Comparison of ENCODE assay signal across 8 mouse cellular contexts in genomic region chr15:99055511-99055961, GRCm38 (mm10). TPM values are rescaled to one million over a fixed set of nuclear protein-coding genes. Genes with fewer than 3 reads are reported as not detected.
DNase-seq lines count a peak whose midpoint lies in the region; ATAC-seq and TF ChIP-seq lines count a peak whose summit lies in the region.
"Had no signal": no experiment of that assay in that cellular context is flagged by ENCODE, and none has a peak within 500 bp of the region (broad histone marks: within the 10 kb centered on the region; RNA-seq: fewer than 3 reads in every experiment).

No protein-coding gene starts in this region.

- H3K27ac ChIP-seq in lung, embryonic 16.5 days (ENCODE audit: low read length), result no peak overlapping the region
- H3K27ac ChIP-seq in heart, embryonic 12.5 days (ENCODE audit: poor library complexity, severe bottlenecking), result no peak overlapping the region
- 0 out of 2 replicates have a peak overlapping the region, but pooled peaks have one; percentile 30 for H3K27ac ChIP-seq in limb, embryonic 10.5 days
- H3K27ac ChIP-seq in neural tube, embryonic 13.5 days (replicated peaks), result peak overlapping the region; percentile 67

- peak overlapping the region; percentile 46 for H3K4me3 ChIP-seq in lung, embryonic 16.5 days (ENCODE audit: low read length)
- H3K4me3 ChIP-seq in lung, adult 2 months (replicated peaks; ENCODE audit: extremely low read depth, low read depth, low read length), result no peak overlapping the region
- peak overlapping the region; percentile 42 for H3K4me3 ChIP-seq in heart, embryonic 12.5 days
- H3K4me3 ChIP-seq in limb, embryonic 10.5 days, result peak overlapping the region; percentile 49
- H3K4me3 ChIP-seq in neural tube, embryonic 13.5 days, result peak overlapping the region; percentile 39

- TF ChIP-seq CTCF in lung, adult 2 months (IDR thresholded peaks at IDR 0.05; ENCODE audit: insufficient read depth, low read length), result no peak

- H3K9ac ChIP-seq in lung, embryonic 16.5 days (ENCODE audit: low read length), result peak overlapping the region; percentile 45
- H3K9ac ChIP-seq in heart, embryonic 12.5 days, result peak overlapping the region; percentile 34
- peak overlapping the region; percentile 66 for H3K9ac ChIP-seq in neural tube, embryonic 13.5 days

- ATAC-seq in lung, embryonic 16.5 days (ENCODE audit: low read depth), result peak; percentile 37; the same call in 1 of the 2 replicates
- peak; percentile 54; the same call in 1 of the 2 replicates for ATAC-seq in heart, embryonic 12.5 days (ENCODE audit: insufficient number of reproducible peaks, low FRiP score)
- 0 out of 2 replicates have a peak, but pooled peaks have one; percentile 11 for ATAC-seq in neural tube, embryonic 13.5 days (ENCODE audit: low read depth)

- DNase-seq in lung, adult 2 months, result no peak
- peak; percentile 65 for DNase-seq in embryo, embryonic 11 days
- peak; percentile 65 for DNase-seq in limb, embryonic 10.5 days (ENCODE audit: low spot score)
- no peak for DNase-seq in thymus, postnatal 14 days

- H3K4me2 ChIP-seq in lung, embryonic 16.5 days (ENCODE audit: low read depth, low read length), result peak overlapping the region; percentile 72
- peak overlapping the region; percentile 73 for H3K4me2 ChIP-seq in heart, embryonic 12.5 days
- peak overlapping the region; percentile 60 for H3K4me2 ChIP-seq in neural tube, embryonic 13.5 days

- peaks cover 62% of the 10 kb centered on the region for H3K27me3 ChIP-seq in lung, embryonic 16.5 days (ENCODE audit: control insufficient read depth, insufficient read depth, low read depth, low read length)
- peaks cover 91% of the 10 kb centered on the region for H3K27me3 ChIP-seq in heart, embryonic 12.5 days (replicated peaks)
- H3K27me3 ChIP-seq in limb, embryonic 10.5 days (ENCODE audit: low read depth, poor library complexity, severe bottlenecking), result peaks cover 99% of the 10 kb centered on the region
- H3K27me3 ChIP-seq in neural tube, embryonic 13.5 days, result peaks cover 91% of the 10 kb centered on the region

- no peaks in the 10 kb centered on the region for H3K9me3 ChIP-seq in lung, embryonic 16.5 days (ENCODE audit: control insufficient read depth, low read length)
- H3K9me3 ChIP-seq in heart, embryonic 12.5 days (replicated peaks), result peaks cover 3% of the 10 kb centered on the region; the same call in 1 of the 2 replicates
- no peaks in the 10 kb centered on the region for H3K9me3 ChIP-seq in limb, embryonic 10.5 days (replicated peaks)
- H3K9me3 ChIP-seq in neural tube, embryonic 13.5 days, result no peaks in the 10 kb centered on the region

- H3K4me1 ChIP-seq in lung, embryonic 16.5 days (replicated peaks; ENCODE audit: control insufficient read depth, insufficient read depth, low read length), result peaks cover 11% of the 10 kb centered on the region
- peaks cover 12% of the 10 kb centered on the region; the same call in 1 of the 2 replicates for H3K4me1 ChIP-seq in lung, adult 2 months (ENCODE audit: control insufficient read depth, insufficient read depth, low read length)
- H3K4me1 ChIP-seq in heart, embryonic 12.5 days (replicated peaks), result peaks cover 34% of the 10 kb centered on the region
- peaks cover 37% of the 10 kb centered on the region for H3K4me1 ChIP-seq in limb, embryonic 10.5 days
- peaks cover 34% of the 10 kb centered on the region for H3K4me1 ChIP-seq in neural tube, embryonic 13.5 days (replicated peaks)

- no peak for TF ChIP-seq POLR2A in lung, adult 2 months (IDR thresholded peaks at IDR 0.05; ENCODE audit: borderline replicate concordance, extremely low read depth, low read depth, low read length)

- 0% methylated on average over 36 of the region's 37 CpGs for WGBS in lung, embryonic 16.5 days
- WGBS in lung, adult 2 months, result under 1% methylated on average over 37 of the region's 37 CpGs
- WGBS in heart, embryonic 12.5 days, result under 1% methylated on average over 37 of the region's 37 CpGs
- WGBS in limb, embryonic 10.5 days, result under 1% methylated on average over 37 of the region's 37 CpGs
- 1% methylated on average over 37 of the region's 37 CpGs for WGBS in neural tube, embryonic 13.5 days

- H3K36me3 ChIP-seq in lung, embryonic 16.5 days (ENCODE audit: control insufficient read depth, insufficient read depth, low read length), result no peaks in the 10 kb centered on the region
- H3K36me3 ChIP-seq in heart, embryonic 12.5 days, result no peaks in the 10 kb centered on the region
- no peaks in the 10 kb centered on the region for H3K36me3 ChIP-seq in limb, embryonic 10.5 days
- no peaks in the 10 kb centered on the region for H3K36me3 ChIP-seq in neural tube, embryonic 13.5 days

RNA-seq across cellular contexts. Expression of gene Prph, which starts 0.6 kb away (rescaled TPM):
- polyA plus RNA-seq in lung, embryonic 16.5 days (2015; fragmentation: Nextera tagmentation; extraction: Ambion mirVana), result 3.9 and 4.5 TPM in 2 replicates
- polyA plus RNA-seq in lung, adult 2 months (2012; rRNA removed), result 0.71 and 1.0 TPM in 2 replicates
- polyA plus RNA-seq in heart, embryonic 12.5 days (2016; fragmentation: Nextera tagmentation; extraction: Ambion mirVana), result 0.22 and 0.50 TPM in 2 replicates
- polyA plus RNA-seq in limb, embryonic 10.5 days (2016; fragmentation: Nextera tagmentation; extraction: Ambion mirVana), result 0.16 TPM in 1 of 2 replicates, not detected in the other
- polyA plus RNA-seq in neural tube, embryonic 13.5 days (2015; fragmentation: Nextera tagmentation; extraction: Ambion mirVana), result 268 and 371 TPM in 2 replicates

RNA-seq across cellular contexts. Expression of gene Troap, which starts 18.8 kb away (rescaled TPM):
- 39.5 and 41.1 TPM in 2 replicates for polyA plus RNA-seq in lung, embryonic 16.5 days (2015; fragmentation: Nextera tagmentation; extraction: Ambion mirVana)
- polyA plus RNA-seq in lung, adult 2 months (2012; rRNA removed), result 0.84 and 1.3 TPM in 2 replicates
- 27.2 and 28.0 TPM in 2 replicates for polyA plus RNA-seq in heart, embryonic 12.5 days (2016; fragmentation: Nextera tagmentation; extraction: Ambion mirVana)
- polyA plus RNA-seq in limb, embryonic 10.5 days (2016; fragmentation: Nextera tagmentation; extraction: Ambion mirVana), result 54.8 and 56.2 TPM in 2 replicates
- polyA plus RNA-seq in neural tube, embryonic 13.5 days (2015; fragmentation: Nextera tagmentation; extraction: Ambion mirVana), result 6.3 and 6.9 TPM in 2 replicates

RNA-seq across cellular contexts. Expression of gene Tuba1c, which starts 25.8 kb away (rescaled TPM):
- polyA plus RNA-seq in lung, embryonic 16.5 days (2015; fragmentation: Nextera tagmentation; extraction: Ambion mirVana), result 226 and 230 TPM in 2 replicates
- polyA plus RNA-seq in lung, adult 2 months (2012; rRNA removed), result 72.7 and 91.7 TPM in 2 replicates
- polyA plus RNA-seq in heart, embryonic 12.5 days (2016; fragmentation: Nextera tagmentation; extraction: Ambion mirVana), result 135 and 139 TPM in 2 replicates
- polyA plus RNA-seq in limb, embryonic 10.5 days (2016; fragmentation: Nextera tagmentation; extraction: Ambion mirVana), result 133 and 138 TPM in 2 replicates
- polyA plus RNA-seq in neural tube, embryonic 13.5 days (2015; fragmentation: Nextera tagmentation; extraction: Ambion mirVana), result 25.6 and 29.7 TPM in 2 replicates

RNA-seq across cellular contexts. Expression of gene C1ql4, which starts 32.1 kb away (rescaled TPM):
- polyA plus RNA-seq in lung, embryonic 16.5 days (2015; fragmentation: Nextera tagmentation; extraction: Ambion mirVana), result not detected in 2 replicates
- not detected in 2 replicates for polyA plus RNA-seq in lung, adult 2 months (2012; rRNA removed)
- 0.34 and 0.46 TPM in 2 replicates for polyA plus RNA-seq in heart, embryonic 12.5 days (2016; fragmentation: Nextera tagmentation; extraction: Ambion mirVana)
- 0.15 and 0.23 TPM in 2 replicates for polyA plus RNA-seq in limb, embryonic 10.5 days (2016; fragmentation: Nextera tagmentation; extraction: Ambion mirVana)
- 2.7 and 3.5 TPM in 2 replicates for polyA plus RNA-seq in neural tube, embryonic 13.5 days (2015; fragmentation: Nextera tagmentation; extraction: Ambion mirVana)
- polyA plus RNA-seq: spleen, adult 2 months had no signal

RNA-seq across cellular contexts. Expression of gene Dnajc22, which starts 37.4 kb away (rescaled TPM):
- 1.6 and 2.4 TPM in 2 replicates for polyA plus RNA-seq in lung, embryonic 16.5 days (2015; fragmentation: Nextera tagmentation; extraction: Ambion mirVana)
- 0.23 and 0.53 TPM in 2 replicates for polyA plus RNA-seq in lung, adult 2 months (2012; rRNA removed)
- polyA plus RNA-seq in heart, embryonic 12.5 days (2016; fragmentation: Nextera tagmentation; extraction: Ambion mirVana), result 1.2 TPM in 2 replicates
- polyA plus RNA-seq in limb, embryonic 10.5 days (2016; fragmentation: Nextera tagmentation; extraction: Ambion mirVana), result 1.4 and 2.1 TPM in 2 replicates
- polyA plus RNA-seq in neural tube, embryonic 13.5 days (2015; fragmentation: Nextera tagmentation; extraction: Ambion mirVana), result 0.25 and 0.49 TPM in 2 replicates

Comparison
In these comparisons a context has a peak if more than half of its experiments do, and no peak if none do; other contexts are left out.
1. H3K27ac ChIP-seq: peak in limb, embryonic 10.5 days (single experiment) and neural tube, embryonic 13.5 days (single experiment); none in lung, embryonic 16.5 days (single experiment) and heart, embryonic 12.5 days (single experiment).
2. DNase-seq: peak in embryo, embryonic 11 days (single experiment) and limb, embryonic 10.5 days (single experiment); none in lung, adult 2 months (single experiment) and thymus, postnatal 14 days (single experiment).
3. RNA of gene Prph, which starts 0.6 kb away (polyA plus RNA-seq): 268 to 371 TPM in neural tube, embryonic 13.5 days; 3.9 to 4.5 TPM in lung, embryonic 16.5 days, 0.71 to 1.0 TPM in lung, adult 2 months, 0.22 to 0.50 TPM in heart, embryonic 12.5 days and 0.16 TPM in limb, embryonic 10.5 days; every median in the first group is over 10 times any median in the second.
4. Peak in every context shown above with its lines, with median percentiles within 50 percentile points of each other: ATAC-seq, H3K4me2 ChIP-seq and H3K9ac ChIP-seq.